ENCODE assay signal across 8 mouse cellular contexts in genomic region chr12:84450718-84451646, GRCm38 (mm10). TPM values are rescaled to one million over a fixed set of nuclear protein-coding genes. Genes with fewer than 3 reads are reported as not detected.
A peak's percentile ranks its signal among the peaks of the same experiment; 100 is the strongest.
DNase-seq lines count a peak whose midpoint lies in the region; ATAC-seq and TF ChIP-seq lines count a peak whose summit lies in the region.

Gene Aldh6a1, minus strand, starts transcription at chr12:84451004.
Gene Lin52, plus strand, starts transcription at chr12:84451422.

- no peaks in the 10 kb centered on the region for H3K9me3 ChIP-seq in G1E (replicated peaks)
- no peaks in the 10 kb centered on the region for H3K9me3 ChIP-seq in forebrain, embryonic 16.5 days (ENCODE audit: control insufficient read depth, low read length)
- no peaks in the 10 kb centered on the region for H3K9me3 ChIP-seq in lung, embryonic 14.5 days (ENCODE audit: low read depth, low read length)

- peak within 1 kb of the TSS; percentile 79 for H3K4me3 ChIP-seq in G1E (ENCODE audit: low read depth, low read length)
- peak within 1 kb of the TSS; percentile 64 for H3K4me3 ChIP-seq in forebrain, embryonic 16.5 days (replicated peaks; ENCODE audit: low read length)
- peak within 1 kb of the TSS; percentile 68 for H3K4me3 ChIP-seq in layer of hippocampus, adult 2 months
- H3K4me3 ChIP-seq in lung, embryonic 14.5 days (ENCODE audit: low read depth, low read length) = peak within 1 kb of the TSS; percentile 76
- H3K4me3 ChIP-seq in olfactory bulb, adult 2 months (ENCODE audit: insufficient read depth, low read depth, low read length) = peak within 1 kb of the TSS; percentile 84
- peak within 1 kb of the TSS; percentile 80 for H3K4me3 ChIP-seq in thymus, adult 2 months (ENCODE audit: control insufficient read depth, insufficient read depth, low read length)

- H3K4me2 ChIP-seq in forebrain, embryonic 16.5 days (ENCODE audit: low read length) = peak within 1 kb of the TSS; percentile 87
- peak within 1 kb of the TSS; percentile 91 for H3K4me2 ChIP-seq in lung, embryonic 14.5 days

- peak within 1 kb of the TSS; percentile 82 for H3K9ac ChIP-seq in forebrain, embryonic 16.5 days (replicated peaks; ENCODE audit: low read depth, low read length)
- peak within 1 kb of the TSS; percentile 66 for H3K9ac ChIP-seq in lung, embryonic 14.5 days

- DNase-seq in G1E (ENCODE audit: low spot score) = peak; percentile 98
- DNase-seq in cerebellum, adult 18-20 months = peak; percentile 94 to 98
- DNase-seq in heart, postnatal 36 days = peak; percentile 91 to 94
- DNase-seq in layer of hippocampus, adult 2 months (ENCODE audit: low spot score in 2 of 2) = peak; percentile 95 to 99
- DNase-seq in lung, embryonic 14.5 days = peak; percentile 99
- DNase-seq in thymus, adult 2 months = peak; percentile 95

- peak; percentile 92 for ATAC-seq in G1E (ENCODE audit: extremely low read depth, insufficient number of reproducible peaks, low FRiP score, poor library complexity, severe bottlenecking)
- ATAC-seq in forebrain, embryonic 16.5 days = peak; percentile 98
- peak; percentile 99 for ATAC-seq in lung, embryonic 14.5 days (ENCODE audit: insufficient read depth)

- peaks cover 9% of the 10 kb centered on the region for H3K27me3 ChIP-seq in G1E (ENCODE audit: insufficient read depth, low read length)
- 0 out of 2 replicates have a peak, but pooled peaks cover 5% of the 10 kb centered on the region for H3K27me3 ChIP-seq in forebrain, embryonic 16.5 days (replicated peaks; ENCODE audit: control insufficient read depth, insufficient read depth, low read length)
- no peaks in the 10 kb centered on the region for H3K27me3 ChIP-seq in lung, embryonic 14.5 days (ENCODE audit: insufficient read depth, low read length)
- H3K27me3 ChIP-seq in thymus, adult 2 months (ENCODE audit: control insufficient read depth, insufficient read depth, low read length) = no peaks in the 10 kb centered on the region

- peak within 1 kb of the TSS; percentile 69 for H3K27ac ChIP-seq in forebrain, embryonic 16.5 days (ENCODE audit: low read length)
- H3K27ac ChIP-seq in layer of hippocampus, adult 2 months = peak within 1 kb of the TSS; percentile 94
- H3K27ac ChIP-seq in lung, embryonic 14.5 days (ENCODE audit: low read depth) = peak within 1 kb of the TSS; percentile 59
- H3K27ac ChIP-seq in olfactory bulb, adult 2 months (ENCODE audit: insufficient read depth, low read depth, low read length) = peak within 1 kb of the TSS; percentile 65
- H3K27ac ChIP-seq in thymus, adult 2 months (ENCODE audit: control insufficient read depth, insufficient read depth, low read length) = peak within 1 kb of the TSS; percentile 56

- H3K4me1 ChIP-seq in G1E (ENCODE audit: insufficient read depth, low read depth, low read length) = peaks cover 38% of the 10 kb centered on the region
- H3K4me1 ChIP-seq in forebrain, embryonic 16.5 days (replicated peaks; ENCODE audit: control insufficient read depth, insufficient read depth, low read length) = peaks cover 21% of the 10 kb centered on the region
- no peaks in the 10 kb centered on the region for H3K4me1 ChIP-seq in lung, embryonic 14.5 days (ENCODE audit: insufficient read depth)
- 0 out of 2 replicates have a peak, but pooled peaks cover 8% of the 10 kb centered on the region for H3K4me1 ChIP-seq in olfactory bulb, adult 2 months (ENCODE audit: control insufficient read depth, insufficient read depth, low read length)
- peaks cover 9% of the 10 kb centered on the region; the same call in 1 of the 2 replicates for H3K4me1 ChIP-seq in thymus, adult 2 months (replicated peaks; ENCODE audit: control insufficient read depth, insufficient read depth, low read length)

- peak; percentile 79 for TF ChIP-seq POLR2A in olfactory bulb, adult 2 months (IDR thresholded peaks at IDR 0.05; ENCODE audit: insufficient read depth, low read depth, low read length)
- peak; percentile 79 for TF ChIP-seq POLR2A in thymus, adult 2 months (IDR thresholded peaks at IDR 0.05; ENCODE audit: control insufficient read depth, extremely low read depth, insufficient read depth, low read length, poor library complexity)

- under 1% methylated on average over 49 of the region's 49 CpGs for whole genome bisulfite sequencing in forebrain, embryonic 16.5 days
- WGBS in lung, embryonic 14.5 days = under 1% methylated on average over 49 of the region's 49 CpGs
- WGBS in olfactory bulb, adult 2 months = under 1% methylated on average over 49 of the region's 49 CpGs
- WGBS in thymus, adult 2 months = under 1% methylated on average over 49 of the region's 49 CpGs

- intact Hi-C loops in heart, postnatal 36 days (cut with DNase I) = loop anchor here (2.0 to 5.0 kb wide), 2 partner anchors 34 to 164 kb away; partner anchors contain the start of genes Ptgr2 and Rnf113a2

- H3K36me3 ChIP-seq in G1E (replicated peaks) = peaks cover 24% of the 10 kb centered on the region
- no peaks in the 10 kb centered on the region for H3K36me3 ChIP-seq in forebrain, embryonic 16.5 days (ENCODE audit: control insufficient read depth, insufficient read depth)
- H3K36me3 ChIP-seq in lung, embryonic 14.5 days (ENCODE audit: insufficient read depth) = no peaks in the 10 kb centered on the region
- H3K36me3 ChIP-seq in thymus, adult 2 months (ENCODE audit: control insufficient read depth, insufficient read depth, low read length) = no peaks in the 10 kb centered on the region

- TF ChIP-seq CTCF in G1E (IDR thresholded peaks at IDR 0.05; ENCODE audit: low read depth, low read length) = no peak
- TF ChIP-seq CTCF in layer of hippocampus, adult 2 months (conservative IDR thresholded peaks at IDR 0.05) = peak; percentile 9; the same call in 1 of the 2 replicates
- no peak for TF ChIP-seq CTCF in lung, embryonic 14.5 days (IDR thresholded peaks at IDR 0.05; ENCODE audit: low read depth)
- TF ChIP-seq CTCF in olfactory bulb, adult 2 months (IDR thresholded peaks at IDR 0.05; ENCODE audit: insufficient read depth, low read depth, low read length) = no peak
- TF ChIP-seq CTCF in thymus, adult 2 months (IDR thresholded peaks at IDR 0.05; ENCODE audit: borderline replicate concordance, control insufficient read depth, extremely low read depth, insufficient read depth, low read length, poor library complexity) = 0 out of 2 replicates have a peak, but pooled peaks have one; percentile 19

RNA-seq across cellular contexts. Expression of gene Aldh6a1, which starts in this region (rescaled TPM):
- 39.6 and 41.2 TPM in 2 replicates for total RNA-seq in G1E (2014; fragmentation: Nextera tagmentation)
- 14.7 and 16.1 TPM in 2 replicates for total RNA-seq in G1E (2017)
- polyA plus RNA-seq in G1E (2012) = 3.5 and 4.6 TPM in 2 replicates
- polyA plus RNA-seq in forebrain, embryonic 16.5 days (2015; fragmentation: Nextera tagmentation; extraction: Ambion mirVana) = 33.3 and 39.9 TPM in 2 replicates
- 100 to 1,000 TPM; 208 to 210 TPM for total RNA-seq in heart, postnatal 36 days (2021)
- total RNA-seq in layer of hippocampus, adult 2 months (2021) = 10 to 100 TPM; 48.4 to 48.7 TPM
- polyA plus RNA-seq in lung, embryonic 14.5 days (2014; fragmentation: Nextera tagmentation; extraction: Ambion mirVana) = 32.8 and 35.4 TPM in 2 replicates
- polyA plus RNA-seq in olfactory bulb, adult 2 months (2012; ENCODE audit: insufficient read depth, insufficient read length, low replicate concordance, missing spikeins) = not detected in 2 replicates
- polyA plus RNA-seq in thymus, adult 2 months (2012; rRNA removed) = 10.9 and 13.2 TPM in 2 replicates

RNA-seq across cellular contexts. Expression of gene Lin52, which starts in this region (rescaled TPM):
- total RNA-seq in G1E (2014; fragmentation: Nextera tagmentation) = 21.6 and 25.2 TPM in 2 replicates
- total RNA-seq in G1E (2017) = 30.9 and 38.5 TPM in 2 replicates
- polyA plus RNA-seq in G1E (2012) = 0.67 and 1.0 TPM in 2 replicates
- 40.3 and 41.4 TPM in 2 replicates for polyA plus RNA-seq in forebrain, embryonic 16.5 days (2015; fragmentation: Nextera tagmentation; extraction: Ambion mirVana)
- 10 to 100 TPM; 12.4 to 14.9 TPM for total RNA-seq in heart, postnatal 36 days (2021)
- 10 to 100 TPM; 24.6 to 25.7 TPM for total RNA-seq in layer of hippocampus, adult 2 months (2021)
- polyA plus RNA-seq in lung, embryonic 14.5 days (2014; fragmentation: Nextera tagmentation; extraction: Ambion mirVana) = 21.8 and 22.5 TPM in 2 replicates
- polyA plus RNA-seq in olfactory bulb, adult 2 months (2012; ENCODE audit: insufficient read depth, insufficient read length, low replicate concordance, missing spikeins) = not detected in 2 replicates
- polyA plus RNA-seq in thymus, adult 2 months (2012; rRNA removed) = 17.2 and 24.5 TPM in 2 replicates

Comparison
In these comparisons a context has a peak if more than half of its experiments do, and no peak if none do; other contexts are left out.
1. Peak in every context shown above with its lines: DNase-seq, ATAC-seq, H3K4me3 ChIP-seq and H3K27ac ChIP-seq.
2. RNA of gene Aldh6a1 (total RNA-seq): 208 to 210 TPM in heart, postnatal 36 days; 48.4 to 48.7 TPM in layer of hippocampus, adult 2 months and 14.7 to 41.2 TPM in G1E; every median in the first group is over 4 times any median in the second.
3. CTCF ChIP-seq: peak in layer of hippocampus, adult 2 months (single experiment) and thymus, adult 2 months (single experiment); none in G1E (single experiment), lung, embryonic 14.5 days (single experiment) and olfactory bulb, adult 2 months (single experiment).